Mouse (Mus musculus): ENCODE data around the gene Ccdc180.

Gene Ccdc180

GRCm38 (mm10) chr4:45971806-45972447 is 81.8 kb downstream of the Ccdc180 start:
- DNase-seq (ENCODE audit: low spot score in 2 of 2): peak; percentile 96

GRCm38 (mm10) chr4:45972448-45972854 is 82.3 kb downstream of the Ccdc180 start:
- peak; percentile 56 to 61 for DNase-seq (ENCODE audit: low spot score in 2 of 2)

- no peak for DNase-seq (ENCODE audit: low spot score in 2 of 2)
Measured at GRCm38 (mm10) chr4:45972951-45973350, 82.8 kb downstream of the Ccdc180 start.

GRCm38 (mm10) chr4:45976931-45977667 is 87.0 kb downstream of the Ccdc180 start:
- no peak for DNase-seq (ENCODE audit: low spot score in 2 of 2)

- DNase-seq (ENCODE audit: low spot score in 2 of 2): no peak
Measured at GRCm38 (mm10) chr4:45979916-45980315, 89.8 kb downstream of the Ccdc180 start.

- no peak for DNase-seq (ENCODE audit: low spot score in 2 of 2)
Measured at GRCm38 (mm10) chr4:45981054-45981453, 91.0 kb downstream of the Ccdc180 start.

GRCm38 (mm10) chr4:45990427-45991135 is 100.5 kb downstream of the Ccdc180 start:
- DNase-seq (ENCODE audit: low spot score in 2 of 2): no peak

- DNase-seq (ENCODE audit: low spot score in 2 of 2): no peak
Measured at GRCm38 (mm10) chr4:45998536-45998935, 108.4 kb downstream of the Ccdc180 start.

All from right cerebral cortex, postnatal 36 days (tissue).